Mouse (Mus musculus): ENCODE results near the gene Scgn.

DNA sequence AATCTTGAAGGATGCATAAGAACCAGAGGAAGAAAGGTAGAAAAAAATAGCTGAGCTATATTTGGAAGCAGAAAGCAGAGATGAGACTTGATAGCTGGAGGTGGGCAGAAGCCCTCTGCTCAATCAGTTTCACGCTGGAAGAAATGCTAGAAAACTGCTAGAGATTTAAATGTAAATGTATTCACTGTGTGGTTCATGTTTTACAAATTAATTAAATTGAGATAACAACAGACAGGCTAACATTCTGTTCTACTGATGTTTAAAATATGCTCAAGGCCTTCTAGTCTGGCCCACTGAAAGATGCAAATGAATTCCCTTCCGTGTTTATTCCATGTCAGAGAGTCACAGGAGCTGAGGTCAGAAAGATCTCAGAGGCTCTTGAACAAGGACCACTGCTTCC is 19.1 kb downstream of the Scgn start:
- TF ChIP-seq CTCF (IDR thresholded peaks at IDR 0.05; ENCODE audit: borderline replicate concordance, extremely low read depth, insufficient read depth, insufficient read length) (no peak), POLR2A (IDR thresholded peaks at IDR 0.05; ENCODE audit: borderline replicate concordance, extremely low read depth, insufficient read depth, insufficient read length, poor library complexity, severe bottlenecking) (no peak)

All from brain, embryonic 14.5 days (tissue).